Mouse (Mus musculus) stomach, embryonic 14.5 days (tissue): Measurements from ENCODE around the gene Plekhm1. TPM values are rescaled to one million over a fixed set of nuclear protein-coding genes. Genes with fewer than 3 reads are reported as not detected.

ENCODE experiments used
- ATAC-seq: fragments of 200-750 bp; cut with Nextera tagmentation; 2 replicates; pipeline ENCODE4 v1.8.0; 2017; ENCODE audit warnings: low read depth, moderate TSS enrichment; ENCODE audit not compliant: insufficient number of reproducible peaks, insufficient read depth, low FRiP score
- H3K27ac ChIP-seq: fragments of 300-500 bp; sonication (generic); 2 replicates; pipeline ENCODE4 v1.5.1; 2014; ENCODE audit warnings: mild to moderate bottlenecking, low read length, moderate library complexity, mixed read lengths
- H3K27me3 ChIP-seq: fragments of 300-500 bp; sonication (generic); 2 replicates; pipeline ENCODE4 v1.6.1; 2014; ENCODE audit warnings: low read length, control low read depth, mixed read lengths; ENCODE audit not compliant: control insufficient read depth, insufficient read depth
- H3K36me3 ChIP-seq: fragments of 300-500 bp; sonication (generic); 2 replicates; pipeline ENCODE4 v1.6.1; 2014; ENCODE audit warnings: mild to moderate bottlenecking, control low read depth, low read length, moderate library complexity, mixed read lengths; ENCODE audit not compliant: control insufficient read depth, insufficient read depth
- H3K4me1 ChIP-seq: fragments of 300-500 bp; sonication (generic); 2 replicates; pipeline ENCODE4 v1.6.1; 2014; ENCODE audit warnings: low read length, control low read depth, mixed read lengths; ENCODE audit not compliant: control insufficient read depth, insufficient read depth
- H3K4me2 ChIP-seq: fragments of 300-500 bp; sonication (generic); replicated peaks from 2 replicates; pipeline ENCODE4 v1.6.1; 2014; ENCODE audit warnings: low read depth, low read length, control low read depth
- H3K4me3 ChIP-seq: fragments of 300-500 bp; sonication (generic); 2 replicates; pipeline ENCODE4 v1.5.1; 2014; ENCODE audit warnings: low read depth, low read length, control low read depth
- H3K9ac ChIP-seq: fragments of 300-500 bp; sonication (generic); replicated peaks from 2 replicates; pipeline ENCODE4 v1.6.1; 2014; ENCODE audit warnings: low read depth, mild to moderate bottlenecking, control low read depth, low read length, moderate library complexity, mixed read lengths
- H3K9me3 ChIP-seq: fragments of 300-500 bp; sonication (generic); 2 replicates; pipeline ENCODE4 v1.6.1; 2016; ENCODE audit warnings: low read depth, low read length, control low read depth; ENCODE audit not compliant: control insufficient read depth
- whole genome bisulfite sequencing: fragments of 180-500 bp; shearing (Covaris S2); extraction: QIAGEN DNeasy Blood & Tissue Kit; methylation state at CpG from one replicate; pipeline ENCODE4 v1.1.7; 2014; 5-methylcytosine and 5-hydroxymethylcytosine counted together
- polyA plus RNA-seq: library from polyadenylated mRNA; unstranded; fragments of >200 nt; fragmentation: Nextera tagmentation; extraction: Ambion mirVana; gene quantifications from 2 replicates; pipeline ENCODE4 v1.2.1, GENCODE M21; 2014

The Plekhm1 gene
- polyA plus RNA-seq, 1 experiment from 2014 or later, result 7.5 TPM

GRCm38 (mm10) chr11:103362521-103363181 is 49.8 kb downstream of the Plekhm1 start:
- peaks cover 15% of the 10 kb centered on the region; the same call in 1 of the 2 replicates for H3K4me1 ChIP-seq
- WGBS, result 1% methylated on average over 33 of the region's 33 CpGs
- H3K27ac ChIP-seq, result peak overlapping the region; percentile 81
- peaks cover 6% of the 10 kb centered on the region; the same call in 1 of the 2 replicates for H3K36me3 ChIP-seq
- peaks cover 8% of the 10 kb centered on the region for H3K27me3 ChIP-seq
- peak overlapping the region; percentile 46 for H3K4me3 ChIP-seq
- peak; percentile 4; the same call in 1 of the 2 replicates for ATAC-seq
- H3K4me2 ChIP-seq, result peak overlapping the region; percentile 74
- H3K9ac ChIP-seq, result peak overlapping the region; percentile 42
- H3K9me3 ChIP-seq, result no peaks in the 10 kb centered on the region

- H3K27me3 ChIP-seq, result peaks cover 8% of the 10 kb centered on the region
- 3% methylated on average over 13 of the region's 13 CpGs for WGBS
- H3K9ac ChIP-seq, result peak overlapping the region; percentile 42; the same call in 1 of the 2 replicates
- ATAC-seq, result peak; percentile 51; the same call in 1 of the 2 replicates
- peaks cover 15% of the 10 kb centered on the region; the same call in 1 of the 2 replicates for H3K4me1 ChIP-seq
- H3K4me2 ChIP-seq, result peak overlapping the region; percentile 74
- peaks cover 6% of the 10 kb centered on the region; the same call in 1 of the 2 replicates for H3K36me3 ChIP-seq
- H3K9me3 ChIP-seq, result no peaks in the 10 kb centered on the region
- H3K4me3 ChIP-seq, result peak overlapping the region; percentile 46
- H3K27ac ChIP-seq, result peak overlapping the region; percentile 81; the same call in 1 of the 2 replicates
Observed at GRCm38 (mm10) chr11:103362054-103362432, 50.4 kb downstream of the Plekhm1 start.

GRCm38 (mm10) chr11:103361396-103362053 is 51.0 kb downstream of the Plekhm1 start:
- Histone ChIP-seq H3K27ac (peak overlapping the region; percentile 81; the same call in 1 of the 2 replicates), H3K9ac (no peak overlapping the region), H3K36me3 (peaks cover 1% of the 10 kb centered on the region; the same call in 1 of the 2 replicates), H3K9me3 (no peaks in the 10 kb centered on the region), H3K4me3 (peak overlapping the region; percentile 46), H3K27me3 (peaks cover 8% of the 10 kb centered on the region), H3K4me1 (peaks cover 15% of the 10 kb centered on the region; the same call in 1 of the 2 replicates), H3K4me2 (peak overlapping the region; percentile 74)
- ATAC-seq, result peak; percentile 53; the same call in 1 of the 2 replicates
- WGBS, result 6% methylated on average over 25 of the region's 25 CpGs

GRCm38 (mm10) chr11:103360661-103361081 is 51.8 kb downstream of the Plekhm1 start:
- peak overlapping the region; percentile 74 for H3K4me2 ChIP-seq
- WGBS, result 3% methylated on average over 48 of the region's 48 CpGs
- H3K9me3 ChIP-seq, result no peaks in the 10 kb centered on the region
- H3K27me3 ChIP-seq, result peaks cover 8% of the 10 kb centered on the region
- H3K4me1 ChIP-seq, result peaks cover 15% of the 10 kb centered on the region; the same call in 1 of the 2 replicates
- H3K4me3 ChIP-seq, result peak overlapping the region; percentile 46
- H3K36me3 ChIP-seq, result no peaks in the 10 kb centered on the region
- no peak; the same call in 1 of the 2 replicates for ATAC-seq
- H3K9ac ChIP-seq, result peak overlapping the region; percentile 46
- H3K27ac ChIP-seq, result no peak overlapping the region

- H3K4me1 ChIP-seq, result peaks cover 15% of the 10 kb centered on the region; the same call in 1 of the 2 replicates
- 2% methylated on average over 60 of the region's 60 CpGs for WGBS
Observed at GRCm38 (mm10) chr11:103359841-103360641, 52.4 kb downstream of the Plekhm1 start.

GRCm38 (mm10) chr11:103359122-103359521 is 53.4 kb downstream of the Plekhm1 start:
- Histone ChIP-seq H3K9ac (no peak overlapping the region), H3K27ac (no peak overlapping the region), H3K4me2 (peak overlapping the region; percentile 16), H3K4me1 (peaks cover 15% of the 10 kb centered on the region; the same call in 1 of the 2 replicates), H3K9me3 (no peaks in the 10 kb centered on the region), H3K36me3 (no peaks in the 10 kb centered on the region), H3K4me3 (no peak overlapping the region), H3K27me3 (peaks cover 8% of the 10 kb centered on the region)
- WGBS, result 1% methylated on average over 22 of the region's 22 CpGs
- no peak for ATAC-seq

More at GRCm38 (mm10) chr11:103359841-103360641, 52.4 kb downstream of the Plekhm1 start:
- H3K4me3 ChIP-seq, result peak overlapping the region; percentile 46
- peak; percentile 38; the same call in 1 of the 2 replicates for ATAC-seq
- peak overlapping the region; percentile 74 for H3K4me2 ChIP-seq
- peak overlapping the region; percentile 46 for H3K9ac ChIP-seq
- no peak overlapping the region for H3K27ac ChIP-seq
- no peaks in the 10 kb centered on the region for H3K9me3 ChIP-seq
- H3K36me3 ChIP-seq, result no peaks in the 10 kb centered on the region
- H3K27me3 ChIP-seq, result peaks cover 8% of the 10 kb centered on the region

GRCm38 (mm10) chr11:103358316-103358715 is 54.2 kb downstream of the Plekhm1 start:
- no peaks in the 10 kb centered on the region for H3K36me3 ChIP-seq
- H3K27ac ChIP-seq, result no peak overlapping the region
- no peak for ATAC-seq
- H3K4me3 ChIP-seq, result no peak overlapping the region
- WGBS, result 60% methylated on average over 4 of the region's 4 CpGs
- H3K4me1 ChIP-seq, result peaks cover 14% of the 10 kb centered on the region; the same call in 1 of the 2 replicates
- peaks cover 8% of the 10 kb centered on the region for H3K27me3 ChIP-seq
- no peaks in the 10 kb centered on the region for H3K9me3 ChIP-seq
- no peak overlapping the region for H3K4me2 ChIP-seq
- no peak overlapping the region for H3K9ac ChIP-seq

- Histone ChIP-seq H3K9me3 (0 out of 2 replicates have a peak, but pooled peaks cover under 1% of the 10 kb centered on the region), H3K36me3 (no peaks in the 10 kb centered on the region), H3K4me1 (peaks cover 8% of the 10 kb centered on the region; the same call in 1 of the 2 replicates), H3K27ac (no peak overlapping the region), H3K9ac (no peak overlapping the region), H3K4me3 (no peak overlapping the region), H3K27me3 (peaks cover 8% of the 10 kb centered on the region), H3K4me2 (no peak overlapping the region)
- ATAC-seq, result no peak
- WGBS, result 92% methylated on average over 10 of the region's 10 CpGs
Observed at GRCm38 (mm10) chr11:103357710-103358109, 54.8 kb downstream of the Plekhm1 start.
